Mouse (Mus musculus) embryonic facial prominence, embryonic 11.5 days (tissue): ENCODE results near the gene Naa40. TPM values are rescaled to one million over a fixed set of nuclear protein-coding genes. Genes with fewer than 3 reads are reported as not detected.
A peak's percentile ranks its signal among the peaks of the same experiment; 100 is the strongest.

ENCODE experiments used
- ATAC-seq: fragments of 200-750 bp; cut with Nextera tagmentation; replicated peaks from 2 replicates; pipeline ENCODE4 v1.8.0; 2017; ENCODE audit warnings: low read depth; ENCODE audit not compliant: insufficient number of reproducible peaks, low FRiP score, low TSS enrichment
- DNase-seq: peaks from one replicate; pipeline ENCODE4 v3.0.0-alpha.2; 2015; ENCODE audit warnings: low spot score
- H3K27ac ChIP-seq: fragments of 300-500 bp; sonication (generic); replicated peaks from 2 replicates; pipeline ENCODE4 v1.5.1; 2014; ENCODE audit warnings: mild to moderate bottlenecking, low read depth, low read length, control low read depth
- H3K27me3 ChIP-seq: fragments of 300-500 bp; sonication (generic); 2 replicates; pipeline ENCODE4 v1.6.1; 2014; ENCODE audit warnings: mild to moderate bottlenecking, low read length, moderate library complexity, mixed read lengths; ENCODE audit not compliant: control insufficient read depth, insufficient read depth
- H3K36me3 ChIP-seq: fragments of 300-500 bp; sonication (generic); replicated peaks from 2 replicates; pipeline ENCODE4 v1.6.1; 2014; ENCODE audit warnings: low read depth, mild to moderate bottlenecking, low read length, moderate library complexity, mixed read lengths; ENCODE audit not compliant: control insufficient read depth, insufficient read depth
- H3K4me1 ChIP-seq: fragments of 300-500 bp; sonication (generic); 2 replicates; pipeline ENCODE4 v1.6.1; 2014; ENCODE audit warnings: low read length, mixed read lengths; ENCODE audit not compliant: control insufficient read depth, insufficient read depth
- H3K4me2 ChIP-seq: fragments of 300-500 bp; sonication (generic); 2 replicates; pipeline ENCODE4 v1.6.1; 2014; ENCODE audit warnings: low read depth, mild to moderate bottlenecking, control low read depth, low read length, moderate library complexity
- H3K4me3 ChIP-seq: fragments of 300-500 bp; sonication (generic); 2 replicates; pipeline ENCODE4 v1.5.1; 2014; ENCODE audit warnings: low read depth, low read length, control low read depth
- H3K9ac ChIP-seq: fragments of 300-500 bp; sonication (generic); replicated peaks from 2 replicates; pipeline ENCODE4 v1.6.1; 2014; ENCODE audit warnings: mild to moderate bottlenecking, control low read depth, low read length
- H3K9me3 ChIP-seq: fragments of 300-500 bp; sonication (generic); replicated peaks from 2 replicates; pipeline ENCODE4 v1.6.1; 2016; ENCODE audit warnings: mild to moderate bottlenecking, low read length, inconsistent platforms, mixed read lengths; ENCODE audit not compliant: control insufficient read depth
- WGBS: fragments of 180-500 bp; shearing (Covaris S2); extraction: QIAGEN DNeasy Blood & Tissue Kit; methylation state at CpG from one replicate; pipeline ENCODE4 v1.1.7; 2014; 5-methylcytosine and 5-hydroxymethylcytosine counted together
- polyA plus RNA-seq: library from polyadenylated mRNA; unstranded; fragments of >200 nt; fragmentation: Nextera tagmentation; extraction: Ambion mirVana; gene quantifications from 2 replicates; pipeline ENCODE4 v1.2.1, GENCODE M21; 2014

Gene Naa40
- polyA plus RNA-seq, 1 experiment from 2014 or later, result 82.9 TPM

DNA sequence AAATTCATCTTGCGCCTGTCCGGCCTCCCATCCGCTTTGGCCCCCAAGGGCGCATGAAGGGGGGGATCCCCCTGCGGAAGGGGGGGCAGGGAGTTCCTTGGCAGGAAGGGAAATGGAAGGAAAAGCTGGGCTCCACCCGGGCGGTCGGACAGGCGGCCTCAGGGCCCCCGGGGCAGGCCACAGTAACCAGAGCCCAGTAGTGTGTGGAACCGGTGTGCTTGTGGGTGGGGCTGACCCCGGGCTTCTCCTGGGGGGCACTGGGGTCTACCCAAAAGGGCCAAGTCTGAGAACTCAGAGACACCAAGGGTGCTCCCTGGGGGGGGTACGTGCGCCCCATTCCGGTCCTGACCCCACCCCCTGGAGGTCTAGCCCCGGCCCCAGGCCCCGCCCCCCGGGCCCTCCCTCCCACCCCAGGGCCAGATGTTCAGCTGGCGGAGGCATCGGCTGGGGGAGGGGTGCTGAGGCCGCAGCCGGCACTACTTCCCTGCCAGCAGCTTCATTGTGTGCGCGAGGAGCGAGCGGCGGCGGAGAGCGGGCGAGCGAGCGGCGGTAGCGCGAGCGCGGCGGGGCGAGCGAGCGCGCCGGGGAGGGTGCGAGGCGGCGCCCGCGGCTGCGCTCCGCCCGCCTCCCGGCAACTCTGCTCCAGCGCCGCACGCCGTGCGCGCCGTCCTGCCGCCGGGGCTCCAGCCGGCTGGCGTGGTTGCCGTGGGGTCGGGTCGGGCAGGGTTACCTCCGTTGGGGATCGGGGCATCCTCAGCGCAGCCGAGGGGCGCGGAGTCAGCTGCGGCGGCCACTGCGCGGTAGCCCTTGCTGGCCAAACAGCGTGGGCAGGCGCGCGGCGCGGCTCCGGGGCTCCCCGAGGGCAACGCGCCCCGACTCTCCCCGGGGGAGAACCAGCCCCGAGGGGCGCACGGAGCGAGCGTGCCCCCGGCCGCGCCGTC lies 27.1 kb upstream of the Naa40 start:
- Histone ChIP-seq H3K4me2 (peak overlapping the region; percentile 90), H3K27ac (peak overlapping the region; percentile 98), H3K9me3 (no peaks in the 10 kb centered on the region), H3K9ac (peak overlapping the region; percentile 96), H3K4me1 (peaks cover 20% of the 10 kb centered on the region), H3K36me3 (peaks cover 18% of the 10 kb centered on the region), H3K4me3 (peak overlapping the region; percentile 91), H3K27me3 (no peaks in the 10 kb centered on the region)
- DNase-seq (peak; percentile 93), ATAC-seq (peak; percentile 48)
- 1% methylated on average over 39 of the region's 97 CpGs for WGBS

DNA sequence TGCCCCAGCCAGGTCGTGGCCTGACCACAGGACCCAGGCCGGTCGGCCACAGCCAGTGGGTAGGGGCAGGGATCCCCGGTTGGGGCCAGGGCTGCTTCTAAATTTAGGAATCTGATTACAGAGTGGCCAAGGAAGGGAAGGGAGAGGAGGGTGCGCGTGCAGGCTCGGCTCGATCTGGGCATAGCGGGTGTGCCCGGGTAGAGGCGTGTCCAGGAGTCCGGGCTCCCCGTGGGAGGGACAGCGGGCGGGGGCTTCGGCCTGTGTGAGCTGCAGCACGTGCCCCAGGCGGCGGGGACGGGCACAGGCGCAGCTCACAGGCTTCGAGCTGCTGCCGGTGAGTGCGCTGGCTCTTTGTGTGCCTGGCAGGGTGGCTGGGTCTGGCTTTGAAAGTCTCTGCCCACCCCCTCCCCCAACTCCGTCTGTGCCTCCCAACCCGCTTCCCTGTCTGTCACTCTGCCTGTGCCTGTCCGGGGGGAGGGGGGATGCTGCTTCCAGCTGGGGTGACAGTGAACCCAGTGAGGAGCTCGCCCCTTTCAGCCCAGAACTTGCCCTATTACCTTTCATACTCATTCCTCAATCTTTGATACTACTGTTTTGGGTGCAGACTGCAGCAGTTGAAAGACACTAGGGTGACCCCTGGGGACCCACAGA lies 26.2 kb upstream of the Naa40 start, which contains the start of gene Rcor2:
Rcor2 (plus strand) TSS at position 235 of the 651 bp plus-strand sequence.
- ATAC-seq (peak; percentile 71), DNase-seq (peak; percentile 80)
- peak within 1 kb of the TSS; percentile 91 for H3K4me3 ChIP-seq
- peak within 1 kb of the TSS; percentile 98 for H3K27ac ChIP-seq
- H3K27me3 ChIP-seq, result no peaks in the 10 kb centered on the region
- under 1% methylated on average over 28 of the region's 28 CpGs for WGBS
- peak within 1 kb of the TSS; percentile 90 for H3K4me2 ChIP-seq
- peaks cover 10% of the 10 kb centered on the region for H3K36me3 ChIP-seq
- H3K9ac ChIP-seq, result peak within 1 kb of the TSS; percentile 96
- H3K4me1 ChIP-seq, result peaks cover 20% of the 10 kb centered on the region
- no peaks in the 10 kb centered on the region for H3K9me3 ChIP-seq

DNA sequence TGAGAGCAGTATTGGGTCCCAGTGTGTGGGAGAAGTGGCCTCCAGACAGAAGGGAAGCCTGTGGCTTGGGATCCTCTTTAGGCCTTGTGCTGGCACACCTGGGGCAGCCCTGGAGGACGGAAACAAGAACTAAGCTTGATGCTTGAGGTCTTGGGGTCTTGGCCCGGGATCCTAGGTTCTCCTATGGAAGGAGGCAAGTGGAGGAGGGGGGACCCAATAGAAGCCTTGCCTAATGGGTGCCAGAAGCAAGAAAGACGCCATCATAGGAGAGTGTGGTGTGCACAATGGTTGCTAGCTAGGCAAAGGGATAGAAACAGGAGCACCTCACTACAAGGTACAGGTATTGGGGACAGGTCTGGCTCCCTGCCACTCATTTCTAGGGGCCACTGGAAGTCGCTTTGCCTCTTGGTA lies 25.4 kb upstream of the Naa40 start:
- Histone ChIP-seq H3K9ac (peak overlapping the region; percentile 96), H3K4me1 (peaks cover 20% of the 10 kb centered on the region), H3K4me2 (peak overlapping the region; percentile 10; the same call in 1 of the 2 replicates), H3K27me3 (no peaks in the 10 kb centered on the region), H3K27ac (peak overlapping the region; percentile 98), H3K9me3 (no peaks in the 10 kb centered on the region), H3K4me3 (no peak overlapping the region), H3K36me3 (peaks cover 5% of the 10 kb centered on the region)
- no peak for ATAC-seq
- 46% methylated on average over 4 of the region's 4 CpGs for WGBS
- DNase-seq, result peak; percentile 5

DNA sequence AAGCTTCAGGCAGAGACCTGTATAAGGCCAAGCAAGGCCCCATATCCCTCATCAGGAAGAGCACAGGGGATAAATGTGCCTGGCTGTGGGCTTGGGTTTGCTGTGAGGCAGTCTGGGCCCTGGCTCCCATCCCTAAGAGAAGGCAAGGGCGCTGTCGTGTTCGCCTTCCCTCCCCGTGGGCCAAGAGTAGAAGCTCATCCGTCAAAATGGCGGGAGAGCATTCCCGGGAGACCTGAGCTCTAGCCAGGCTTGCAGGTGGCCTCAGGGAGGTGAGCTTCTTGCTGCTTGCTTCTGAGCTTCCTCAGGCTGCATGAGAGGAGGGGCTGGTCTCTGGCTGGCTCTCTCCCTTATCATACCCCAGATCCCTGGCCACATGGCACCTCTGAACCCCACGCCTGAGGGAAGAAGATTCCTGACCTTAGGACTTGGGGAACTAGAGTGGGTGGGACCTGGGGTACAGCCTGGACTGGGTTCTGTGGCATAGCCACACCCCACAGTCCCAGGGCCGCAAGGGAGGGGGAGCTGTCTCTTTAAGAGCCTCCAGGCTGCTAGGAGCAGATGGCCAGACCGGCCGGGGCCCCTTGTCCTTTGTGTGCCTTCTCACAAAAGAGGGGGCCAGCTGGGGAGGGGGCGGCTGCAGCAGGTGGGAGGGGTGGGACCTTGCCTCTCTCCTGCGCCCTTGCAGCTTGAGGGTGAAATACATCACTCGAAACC lies 24.7 kb upstream of the Naa40 start:
- ATAC-seq, result peak; percentile 15; the same call in 1 of the 2 replicates
- peak; percentile 66 for DNase-seq
- H3K4me3 ChIP-seq, result no peak overlapping the region
- no peaks in the 10 kb centered on the region for H3K9me3 ChIP-seq
- peak overlapping the region; percentile 30 for H3K9ac ChIP-seq
- no peaks in the 10 kb centered on the region for H3K36me3 ChIP-seq
- H3K27ac ChIP-seq, result peak overlapping the region; percentile 98
- peaks cover 20% of the 10 kb centered on the region for H3K4me1 ChIP-seq
- no peaks in the 10 kb centered on the region for H3K27me3 ChIP-seq
- WGBS, result 18% methylated on average over 14 of the region's 14 CpGs
- peak overlapping the region; percentile 10; the same call in 1 of the 2 replicates for H3K4me2 ChIP-seq

DNA sequence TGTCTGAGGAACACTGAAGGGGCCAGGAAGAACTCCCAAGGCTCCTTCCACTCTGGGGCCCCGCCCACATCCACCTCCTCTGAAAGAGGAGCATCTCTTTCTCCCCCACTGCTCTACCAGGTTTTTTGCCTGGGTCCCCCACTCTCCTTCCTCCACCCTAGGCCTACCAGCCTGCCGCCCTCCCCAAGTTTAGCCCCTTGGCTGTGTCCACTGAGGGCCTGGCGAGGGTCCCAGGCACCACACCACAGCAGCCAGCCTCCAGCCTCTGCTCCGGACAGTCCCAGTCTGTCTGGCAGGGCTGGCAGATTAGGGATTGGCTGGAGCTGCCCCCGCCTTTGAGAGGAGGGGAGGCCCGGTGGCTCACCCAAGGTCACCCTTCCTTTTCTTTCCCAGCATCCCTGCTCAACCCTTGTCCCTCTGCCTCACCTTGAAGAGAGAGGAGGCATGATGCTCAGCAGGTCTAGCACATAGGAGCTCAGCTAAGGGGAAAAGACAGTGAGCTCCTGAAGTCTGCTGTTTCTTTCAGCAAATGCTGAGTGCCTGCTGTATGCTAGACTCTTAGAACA lies 23.9 kb upstream of the Naa40 start:
- Histone ChIP-seq H3K4me1 (peaks cover 20% of the 10 kb centered on the region), H3K4me3 (no peak overlapping the region), H3K4me2 (no peak overlapping the region), H3K9me3 (no peaks in the 10 kb centered on the region), H3K9ac (peak overlapping the region; percentile 30), H3K36me3 (no peaks in the 10 kb centered on the region), H3K27ac (peak overlapping the region; percentile 98), H3K27me3 (no peaks in the 10 kb centered on the region)
- ATAC-seq (no peak), DNase-seq (peak; percentile 13)
- WGBS, result 24% methylated on average over 6 of the region's 6 CpGs

DNA sequence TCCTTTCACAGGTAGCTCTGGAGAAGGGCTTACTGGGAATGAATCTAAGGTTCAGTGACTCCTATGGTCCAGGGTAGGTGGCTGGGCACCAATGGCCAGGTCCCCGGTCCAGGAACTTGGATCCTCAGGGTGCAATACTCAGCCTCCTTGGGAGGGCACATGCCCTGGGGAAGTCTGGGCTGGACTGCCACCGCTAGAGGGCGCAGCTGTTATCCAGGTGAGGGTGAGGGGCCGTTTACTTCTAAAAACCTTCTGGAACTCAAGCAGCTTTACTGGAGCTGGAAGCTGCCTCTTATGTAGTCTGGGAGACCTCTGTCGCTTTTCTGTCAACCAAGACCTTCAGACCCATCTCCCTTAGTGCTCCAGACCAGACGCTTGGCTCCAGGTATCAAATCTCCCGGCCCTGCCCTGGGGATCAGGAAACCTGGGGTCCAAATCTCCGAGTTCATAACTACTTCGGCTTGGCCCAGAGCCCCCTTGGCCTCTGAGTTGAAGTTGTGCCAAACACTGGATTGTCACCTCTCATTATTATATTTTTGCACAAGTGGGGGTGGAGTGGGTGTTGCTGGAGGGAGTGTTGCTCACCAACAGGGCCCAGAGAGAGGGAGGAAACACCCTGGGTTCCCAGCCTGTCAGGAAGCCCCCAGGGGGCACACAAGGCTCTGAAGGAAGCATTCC lies 23.2 kb upstream of the Naa40 start:
- ATAC-seq (no peak), DNase-seq (peak; percentile 89)
- Histone ChIP-seq H3K4me1 (peaks cover 20% of the 10 kb centered on the region), H3K9ac (no peak overlapping the region), H3K4me2 (no peak overlapping the region), H3K36me3 (no peaks in the 10 kb centered on the region), H3K27ac (peak overlapping the region; percentile 98; the same call in 1 of the 2 replicates), H3K4me3 (no peak overlapping the region), H3K27me3 (no peaks in the 10 kb centered on the region), H3K9me3 (no peaks in the 10 kb centered on the region)
- 19% methylated on average over 9 of the region's 9 CpGs for WGBS

DNA sequence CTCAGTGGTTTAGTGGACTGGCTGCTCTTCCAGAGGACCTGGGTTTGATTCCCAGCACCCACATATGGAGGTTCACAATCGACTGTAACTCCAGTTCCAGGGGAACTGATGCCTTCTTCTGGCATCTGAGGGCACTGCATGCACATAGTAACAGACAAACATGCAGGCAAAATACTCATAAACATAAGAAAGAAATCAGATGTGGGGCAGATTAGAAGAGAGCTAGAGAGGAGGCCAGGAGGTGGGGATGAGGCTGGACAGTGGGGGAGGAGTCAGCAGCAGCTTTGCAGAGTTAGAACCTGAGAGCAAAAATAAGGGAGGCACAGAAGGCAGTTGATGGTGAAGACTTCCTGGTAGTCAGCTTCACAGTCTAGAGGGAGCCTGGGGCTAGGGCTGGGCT lies 21.6 kb upstream of the Naa40 start:
- peaks cover 20% of the 10 kb centered on the region for H3K4me1 ChIP-seq
- H3K27me3 ChIP-seq, result no peaks in the 10 kb centered on the region
- ATAC-seq (no peak), DNase-seq (no peak)
- no peak overlapping the region for H3K27ac ChIP-seq
- no peak overlapping the region for H3K4me3 ChIP-seq
- H3K36me3 ChIP-seq, result no peaks in the 10 kb centered on the region
- no peak overlapping the region for H3K9ac ChIP-seq
- no peak overlapping the region for H3K4me2 ChIP-seq
- H3K9me3 ChIP-seq, result no peaks in the 10 kb centered on the region
- whole genome bisulfite sequencing, result 88% methylated on average over 1 of the region's 1 CpGs
